Mouse (Mus musculus): Measurements from ENCODE around the gene Metap1d. TPM values are rescaled to one million over a fixed set of nuclear protein-coding genes. Genes with fewer than 3 reads are reported as not detected.

Gene Metap1d
- total and polyA plus RNA-seq, 3 experiments = 19.5 to 28.5 TPM; not detected in 1

DNA sequence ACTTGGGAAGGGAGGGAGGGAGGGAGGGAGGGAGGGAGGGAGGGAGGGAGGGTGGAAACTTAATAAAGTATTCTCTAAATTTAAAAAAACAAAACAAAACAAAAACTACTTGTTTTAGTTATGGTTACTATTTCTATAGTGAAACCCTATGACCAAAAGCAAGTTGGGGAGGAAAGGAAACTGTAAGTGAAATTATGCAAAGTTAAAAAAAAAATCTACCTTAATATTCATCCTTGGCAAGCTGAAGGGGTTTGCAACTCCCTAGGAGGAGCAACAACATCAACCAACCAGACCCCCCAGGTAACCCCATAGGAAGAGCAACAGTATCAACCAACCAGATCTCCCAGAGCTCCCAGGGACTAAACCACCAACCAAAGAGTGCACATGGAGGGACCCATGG, 38.2 kb downstream of the Metap1d start:
- Histone ChIP-seq H3K27ac (ENCODE audit: control insufficient read depth, low read depth, low read length) (no peak overlapping the region), H3K79me2 (ENCODE audit: control insufficient read depth, insufficient read depth, low read length, poor library complexity) (no peaks in the 10 kb centered on the region)
- DNase-seq (ENCODE audit: low read depth, low spot score) = no peak

DNA sequence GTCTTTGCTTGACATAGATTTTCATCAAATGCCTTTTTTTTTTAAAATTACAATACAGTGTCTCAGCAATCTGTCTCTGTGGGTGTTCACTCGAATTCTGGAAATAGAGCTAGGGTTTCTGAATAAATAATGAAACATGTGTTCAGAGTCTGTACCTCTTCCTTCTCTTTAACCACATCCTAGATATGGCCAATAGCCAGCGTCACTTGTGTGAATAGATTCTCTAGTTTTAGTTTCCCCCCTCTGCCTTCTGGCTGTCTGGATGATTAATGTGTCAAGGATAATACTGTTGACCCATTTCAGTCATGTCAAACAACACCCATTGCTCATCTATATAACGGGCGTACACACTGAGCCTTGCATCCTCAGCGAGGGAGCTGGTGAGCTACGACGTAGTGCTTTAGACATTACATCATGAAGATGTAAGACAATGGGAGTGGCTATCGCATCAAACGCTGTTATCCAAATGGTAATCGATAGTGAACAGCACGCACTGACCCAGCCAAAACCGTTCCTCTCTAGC, 40.1 kb downstream of the Metap1d start:
- no peaks in the 10 kb centered on the region for H3K27me3 ChIP-seq (ENCODE audit: control insufficient read depth in 1 of 2, insufficient read depth in 2 of 2, low read length in 2 of 2)
- no peak overlapping the region for H3K4me3 ChIP-seq (ENCODE audit: control insufficient read depth in 1 of 2, insufficient read depth in 1 of 2, low read depth in 2 of 2, low read length in 2 of 2)
- peaks cover 0 to 5% of the 10 kb centered on the region in 2 experiments; a peak in 1 of 4 replicates for H3K36me3 ChIP-seq (ENCODE audit: control insufficient read depth in 1 of 2, insufficient read depth in 2 of 2, low read length in 2 of 2)
- no peaks in the 10 kb centered on the region; a peak in 1 of 4 replicates for H3K4me1 ChIP-seq (ENCODE audit: control insufficient read depth in 1 of 2, insufficient read depth in 2 of 2, low read length in 2 of 2)
- no peaks in the 10 kb centered on the region for H3K9me3 ChIP-seq (replicated peaks; ENCODE audit: insufficient read depth, low read length)
- no peak for TF ChIP-seq EP300 (IDR thresholded peaks at IDR 0.05; ENCODE audit: low read depth in 1 of 2, low read length in 2 of 2)
- H3K27ac ChIP-seq (ENCODE audit: control insufficient read depth, low read depth, low read length) = no peak overlapping the region
- no peaks in the 10 kb centered on the region for H3K79me2 ChIP-seq (ENCODE audit: control insufficient read depth, insufficient read depth, low read length, poor library complexity)
- DNase-seq (ENCODE audit: low read depth, low spot score) = peak; percentile 32
- H3K9ac ChIP-seq (ENCODE audit: control insufficient read depth, low read depth, low read length, poor library complexity, severe bottlenecking) = no peak overlapping the region

More for the DNA sequence above, 38.2 kb downstream of the Metap1d start:
- Histone ChIP-seq H3K36me3 (ENCODE audit: control insufficient read depth in 1 of 2, insufficient read depth in 2 of 2, low read length in 2 of 2) (peaks cover 0 to 3% of the 10 kb centered on the region in 2 experiments; a peak in 1 of 4 replicates), H3K4me3 (ENCODE audit: control insufficient read depth in 1 of 2, insufficient read depth in 1 of 2, low read depth in 2 of 2, low read length in 2 of 2) (no peak overlapping the region), H3K9ac (ENCODE audit: control insufficient read depth, low read depth, low read length, poor library complexity, severe bottlenecking) (no peak overlapping the region), H3K9me3 (replicated peaks; ENCODE audit: insufficient read depth, low read length) (no peaks in the 10 kb centered on the region), H3K27me3 (ENCODE audit: control insufficient read depth in 1 of 2, insufficient read depth in 2 of 2, low read length in 2 of 2) (no peaks in the 10 kb centered on the region), H3K4me1 (ENCODE audit: control insufficient read depth in 1 of 2, insufficient read depth in 2 of 2, low read length in 2 of 2) (no peaks in the 10 kb centered on the region; a peak in 1 of 4 replicates)
- TF ChIP-seq POLR2AphosphoS2 (IDR thresholded peaks at IDR 0.05; ENCODE audit: low read length) (no peak), RCOR1 (IDR thresholded peaks at IDR 0.05; ENCODE audit: low read depth, low read length) (no peak)

DNA sequence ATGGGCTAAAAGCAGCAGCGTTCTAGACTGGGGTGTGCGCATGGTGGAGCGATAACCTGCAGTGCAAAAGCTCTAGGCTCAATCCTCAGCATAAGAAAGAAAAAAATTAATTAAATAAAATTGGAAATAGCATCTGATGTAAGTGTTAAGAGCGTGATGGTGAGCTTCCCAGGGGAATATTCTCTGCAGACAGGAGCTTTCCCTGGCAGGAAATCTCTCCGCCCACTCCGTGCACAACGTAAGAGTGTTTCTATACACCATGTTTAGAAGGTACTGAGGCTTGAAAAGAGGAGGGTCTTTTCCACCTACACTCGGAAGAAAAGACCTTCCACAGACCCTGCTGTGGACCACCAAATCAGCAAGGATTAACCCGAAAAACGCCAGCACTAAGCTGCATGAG, 41.4 kb downstream of the Metap1d start:
- H3K27me3 ChIP-seq (ENCODE audit: control insufficient read depth in 1 of 2, insufficient read depth in 2 of 2, low read length in 2 of 2) = no peaks in the 10 kb centered on the region

DNA sequence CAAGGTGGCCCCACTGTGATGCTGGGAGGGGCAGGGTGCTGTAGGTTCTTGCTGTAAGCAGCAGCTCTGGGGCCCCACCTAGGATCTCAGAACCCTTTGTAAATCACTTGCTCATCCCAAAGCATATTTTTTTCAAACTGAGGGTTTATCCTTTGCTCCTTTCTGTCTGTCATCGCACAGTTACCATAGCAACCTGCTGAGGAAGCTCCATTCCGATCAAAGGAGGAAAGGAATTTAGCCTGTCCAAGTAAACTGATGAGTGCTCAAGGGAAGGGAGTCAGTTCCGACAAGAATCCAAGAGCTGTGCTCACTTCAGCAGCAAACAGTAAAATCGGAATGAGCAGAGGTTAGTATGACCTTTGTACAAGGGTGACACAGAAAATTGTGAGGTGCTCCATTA, 41.9 kb downstream of the Metap1d start:
- Histone ChIP-seq H3K79me2 (ENCODE audit: control insufficient read depth, insufficient read depth, low read length, poor library complexity) (no peaks in the 10 kb centered on the region), H3K36me3 (ENCODE audit: control insufficient read depth in 1 of 2, insufficient read depth in 2 of 2, low read length in 2 of 2) (peaks cover 0 to 5% of the 10 kb centered on the region in 2 experiments; a peak in 1 of 4 replicates), H3K27me3 (ENCODE audit: control insufficient read depth in 1 of 2, insufficient read depth in 2 of 2, low read length in 2 of 2) (no peaks in the 10 kb centered on the region), H3K9me3 (replicated peaks; ENCODE audit: insufficient read depth, low read length) (no peaks in the 10 kb centered on the region), H3K27ac (ENCODE audit: control insufficient read depth, low read depth, low read length) (no peak overlapping the region), H3K4me1 (ENCODE audit: control insufficient read depth in 1 of 2, insufficient read depth in 2 of 2, low read length in 2 of 2) (no peaks in the 10 kb centered on the region; a peak in 1 of 4 replicates), H3K9ac (ENCODE audit: control insufficient read depth, low read depth, low read length, poor library complexity, severe bottlenecking) (no peak overlapping the region), H3K4me3 (ENCODE audit: control insufficient read depth in 1 of 2, insufficient read depth in 1 of 2, low read depth in 2 of 2, low read length in 2 of 2) (no peak overlapping the region)
- DNase-seq (ENCODE audit: low read depth, low spot score) = no peak
- TF ChIP-seq JUND (IDR thresholded peaks at IDR 0.05; ENCODE audit: low read depth, low read length) (no peak), MYB (IDR thresholded peaks at IDR 0.05; ENCODE audit: low read depth, low read length) (no peak), E2F4 (IDR thresholded peaks at IDR 0.05; ENCODE audit: borderline replicate concordance, low read depth, low read length) (no peak), GABPA (IDR thresholded peaks at IDR 0.05; ENCODE audit: low read depth, low read length) (no peak), HCFC1 (IDR thresholded peaks at IDR 0.05; ENCODE audit: low read depth, low read length) (no peak), MAFK (IDR thresholded peaks at IDR 0.05; ENCODE audit: borderline replicate concordance, low read depth, low read length) (no peak), POLR2A (IDR thresholded peaks at IDR 0.05; ENCODE audit: control insufficient read depth in 1 of 2, insufficient read depth in 1 of 2, low read depth in 1 of 2, low read length in 2 of 2, poor library complexity in 1 of 2) (no peak), SMC3 (IDR thresholded peaks at IDR 0.05; ENCODE audit: low read depth, low read length) (no peak), SIN3A (IDR thresholded peaks at IDR 0.05; ENCODE audit: low read length) (no peak), TCF12 (IDR thresholded peaks at IDR 0.05; ENCODE audit: low read depth, low read length) (no peak), MXI1 (IDR thresholded peaks at IDR 0.05; ENCODE audit: low read depth, low read length) (no peak), UBTF (IDR thresholded peaks at IDR 0.05; ENCODE audit: borderline replicate concordance, insufficient read depth, low read depth, low read length) (no peak), POLR2AphosphoS2 (IDR thresholded peaks at IDR 0.05; ENCODE audit: low read length) (no peak), USF1 (IDR thresholded peaks at IDR 0.05; ENCODE audit: low read depth, low read length) (no peak), CHD2 (IDR thresholded peaks at IDR 0.05; ENCODE audit: low read length) (no peak), RAD21 (IDR thresholded peaks at IDR 0.05; ENCODE audit: low read depth, low read length) (no peak)

More for the DNA sequence above, 41.4 kb downstream of the Metap1d start:
- no peaks in the 10 kb centered on the region; a peak in 1 of 4 replicates for H3K4me1 ChIP-seq (ENCODE audit: control insufficient read depth in 1 of 2, insufficient read depth in 2 of 2, low read length in 2 of 2)
- no peak for DNase-seq (ENCODE audit: low read depth, low spot score)
- TF ChIP-seq NELFE (IDR thresholded peaks at IDR 0.05; ENCODE audit: low read depth, low read length) (no peak), ETS1 (IDR thresholded peaks at IDR 0.05; ENCODE audit: low read depth, low read length) (no peak), TBP (IDR thresholded peaks at IDR 0.05; ENCODE audit: low read depth, low read length) (no peak), USF1 (IDR thresholded peaks at IDR 0.05; ENCODE audit: low read depth, low read length) (no peak), MAZ (IDR thresholded peaks at IDR 0.05; ENCODE audit: low read depth, low read length) (no peak), GATA1 (IDR thresholded peaks at IDR 0.05; ENCODE audit: low read depth, low read length) (no peak), KAT2A (conservative IDR thresholded peaks at IDR 0.05; ENCODE audit: low read depth, low read length) (no peak), POLR2AphosphoS2 (IDR thresholded peaks at IDR 0.05; ENCODE audit: low read length) (no peak)
- H3K4me3 ChIP-seq (ENCODE audit: control insufficient read depth in 1 of 2, insufficient read depth in 1 of 2, low read depth in 2 of 2, low read length in 2 of 2) = no peak overlapping the region
- peaks cover 0 to 5% of the 10 kb centered on the region in 2 experiments; a peak in 1 of 4 replicates for H3K36me3 ChIP-seq (ENCODE audit: control insufficient read depth in 1 of 2, insufficient read depth in 2 of 2, low read length in 2 of 2)
- H3K9me3 ChIP-seq (replicated peaks; ENCODE audit: insufficient read depth, low read length) = no peaks in the 10 kb centered on the region
- H3K9ac ChIP-seq (ENCODE audit: control insufficient read depth, low read depth, low read length, poor library complexity, severe bottlenecking) = no peak overlapping the region
- H3K79me2 ChIP-seq (ENCODE audit: control insufficient read depth, insufficient read depth, low read length, poor library complexity) = no peaks in the 10 kb centered on the region
- no peak overlapping the region for H3K27ac ChIP-seq (ENCODE audit: control insufficient read depth, low read depth, low read length)

Measured in MEL (cell line).